Mouse (Mus musculus) urinary bladder, adult 18-20 months (tissue): ENCODE results near the gene Sult4a1.

Experiments
- DNase-seq, 2 experiments: peaks; one replicate each; pipeline ENCODE4 v3.0.0; 2022; ENCODE audit warnings: low spot score in 2 of 2, mixed read lengths in 2 of 2

Sult4a1 gene

GRCm38 (mm10) chr15:84105105-84105923 lies at the start of gene Sult4a1:
Gene Sult4a1 (minus strand): TSS chr15:84105754.
- no peak for DNase-seq

- DNase-seq = no peak
Measured at GRCm38 (mm10) chr15:84140929-84141328, 35.4 kb upstream of the Sult4a1 start.

- no peak for DNase-seq
Measured at GRCm38 (mm10) chr15:84140109-84140508, 34.6 kb upstream of the Sult4a1 start.

GRCm38 (mm10) chr15:84139592-84140005 lies 34.0 kb upstream of the Sult4a1 start:
- DNase-seq = no peak

- no peak for DNase-seq
Measured at GRCm38 (mm10) chr15:84136473-84137415, 31.2 kb upstream of the Sult4a1 start.

GRCm38 (mm10) chr15:84135472-84135871 lies 29.9 kb upstream of the Sult4a1 start:
- no peak for DNase-seq

GRCm38 (mm10) chr15:84133440-84133839 lies 27.9 kb upstream of the Sult4a1 start:
- no peak for DNase-seq

GRCm38 (mm10) chr15:84131971-84132370 lies 26.4 kb upstream of the Sult4a1 start:
- DNase-seq = no peak

- no peak for DNase-seq
Measured at GRCm38 (mm10) chr15:84131096-84131786, 25.7 kb upstream of the Sult4a1 start.

GRCm38 (mm10) chr15:84126871-84127270 lies 21.3 kb upstream of the Sult4a1 start:
- no peak for DNase-seq

- DNase-seq = no peak
Measured at GRCm38 (mm10) chr15:84126447-84126846, 20.9 kb upstream of the Sult4a1 start.

- no peak for DNase-seq
Measured at GRCm38 (mm10) chr15:84124086-84124485, 18.5 kb upstream of the Sult4a1 start.

GRCm38 (mm10) chr15:84123075-84123474 lies 17.5 kb upstream of the Sult4a1 start, which contains the start of gene Pnpla5:
Gene Pnpla5 (minus strand): TSS chr15:84123175.
- DNase-seq = no peak

- DNase-seq = no peak
Measured at GRCm38 (mm10) chr15:84121036-84121435, 15.5 kb upstream of the Sult4a1 start.

- DNase-seq = no peak
Measured at GRCm38 (mm10) chr15:84120612-84121011, 15.1 kb upstream of the Sult4a1 start.

GRCm38 (mm10) chr15:84116466-84116865 lies 10.9 kb upstream of the Sult4a1 start:
- no peak for DNase-seq

GRCm38 (mm10) chr15:84115727-84116126 lies 10.2 kb upstream of the Sult4a1 start:
- DNase-seq = no peak

- DNase-seq = no peak
Measured at GRCm38 (mm10) chr15:84113873-84114272, 8.3 kb upstream of the Sult4a1 start.

GRCm38 (mm10) chr15:84108899-84109298 lies 3.3 kb upstream of the Sult4a1 start:
- no peak for DNase-seq

GRCm38 (mm10) chr15:84105924-84106500 lies 458 bp upstream of the Sult4a1 start:
- no peak for DNase-seq

- DNase-seq = no peak
Measured at GRCm38 (mm10) chr15:84104626-84105025, 928 bp downstream of the Sult4a1 start.
